Mouse (Mus musculus) thymus, postnatal 0 days (tissue): ENCODE measurements around the gene Snap29. TPM values are rescaled to one million over a fixed set of nuclear protein-coding genes. Genes with fewer than 3 reads are reported as not detected.

Experiments
- DNase-seq: peaks from one replicate; pipeline ENCODE4 v3.0.0-alpha.2; 2015; ENCODE audit warnings: low spot score
- polyA plus RNA-seq: library from polyadenylated mRNA; unstranded; fragments of >200 nt; fragmentation: Nextera tagmentation; extraction: Ambion mirVana; gene quantifications from 2 replicates; pipeline ENCODE4 v1.2.1, GENCODE M21; 2015

The Snap29 gene
- polyA plus RNA-seq, 1 experiment from 2014 or later = 14.1 TPM

- DNase-seq = no peak
Observed at GRCm38 (mm10) chr16:17472498-17472897, 66.7 kb downstream of the Snap29 start.

GRCm38 (mm10) chr16:17474091-17474490 is 68.3 kb downstream of the Snap29 start:
- DNase-seq = peak; percentile 48

GRCm38 (mm10) chr16:17474761-17475160 is 69.0 kb downstream of the Snap29 start:
- peak; percentile 55 for DNase-seq

GRCm38 (mm10) chr16:17475326-17475725 is 69.5 kb downstream of the Snap29 start:
- DNase-seq = no peak

GRCm38 (mm10) chr16:17478331-17478943 is 72.7 kb downstream of the Snap29 start:
- DNase-seq = no peak

Other genes starting within 250 kb of the Snap29 start
- gene Ube2l3, start 203.3 kb upstream of the Snap29 start, polyA plus RNA-seq = 420 and 454 TPM in 2 replicates
- gene Rimbp3, start 197.4 kb upstream of the Snap29 start, polyA plus RNA-seq = 0.30 and 0.48 TPM in 2 replicates
- gene Hic2, start 172.4 kb upstream of the Snap29 start, polyA plus RNA-seq = 1.5 and 2.2 TPM in 2 replicates
- 33.3 and 50.5 TPM in 2 replicates for gene Tmem191c, start 129.9 kb upstream of the Snap29 start, polyA plus RNA-seq
- 0.15 and 0.30 TPM in 2 replicates for gene Serpind1, start 74.6 kb upstream of the Snap29 start, polyA plus RNA-seq
- gene Pi4ka, start 328 bp downstream of the Snap29 start, polyA plus RNA-seq = 29.0 and 31.3 TPM in 2 replicates
- 59.8 and 68.0 TPM in 2 replicates for gene Crkl, start 46.0 kb downstream of the Snap29 start, polyA plus RNA-seq
- 0.40 and 0.42 TPM in 2 replicates for gene Aifm3, start 83.6 kb downstream of the Snap29 start, polyA plus RNA-seq
- gene Lztr1, start 102.7 kb downstream of the Snap29 start, polyA plus RNA-seq = 30.9 and 36.4 TPM in 2 replicates
- gene Thap7, start 125.2 kb downstream of the Snap29 start, polyA plus RNA-seq = 79.7 and 81.0 TPM in 2 replicates
- gene Lrrc74b, start 155.3 kb downstream of the Snap29 start, polyA plus RNA-seq = 0.20 and 0.36 TPM in 2 replicates
- 1.4 and 2.0 TPM in 2 replicates for gene P2rx6, start 155.9 kb downstream of the Snap29 start, polyA plus RNA-seq
- 1.5 and 2.1 TPM in 2 replicates for gene Slc7a4, start 177.2 kb downstream of the Snap29 start, polyA plus RNA-seq
- 17.4 and 21.6 TPM in 2 replicates for gene Smpd4, start 213.4 kb downstream of the Snap29 start, polyA plus RNA-seq
- gene Ccdc74a, start 240.5 kb downstream of the Snap29 start, polyA plus RNA-seq = 0.98 and 1.1 TPM in 2 replicates